Mouse (Mus musculus) midbrain, embryonic 15.5 days (tissue): Measurements from ENCODE around the gene Map7d1. TPM values are rescaled to one million over a fixed set of nuclear protein-coding genes. Genes with fewer than 3 reads are reported as not detected.

Experiments used
- ATAC-seq: fragments of 200-750 bp; cut with Nextera tagmentation; replicated peaks from 2 replicates; pipeline ENCODE4 v1.8.0; 2017; ENCODE audit warnings: moderate TSS enrichment
- H3K27ac ChIP-seq: fragments of 300-500 bp; sonication (generic); 2 replicates; pipeline ENCODE4 v1.5.1; 2015; ENCODE audit warnings: mild to moderate bottlenecking, inconsistent platforms
- H3K27me3 ChIP-seq: fragments of 300-500 bp; sonication (generic); replicated peaks from 2 replicates; pipeline ENCODE4 v1.6.1; 2015; ENCODE audit warnings: inconsistent platforms
- H3K36me3 ChIP-seq: fragments of 300-500 bp; sonication (generic); replicated peaks from 2 replicates; pipeline ENCODE4 v1.6.1; 2015; ENCODE audit warnings: inconsistent platforms
- H3K4me1 ChIP-seq: fragments of 300-500 bp; sonication (generic); 2 replicates; pipeline ENCODE4 v1.6.1; 2015; ENCODE audit warnings: inconsistent platforms
- H3K4me2 ChIP-seq: fragments of 300-500 bp; sonication (generic); 2 replicates; pipeline ENCODE4 v1.6.1; 2015; ENCODE audit warnings: inconsistent platforms, mild to moderate bottlenecking, moderate library complexity
- H3K4me3 ChIP-seq: fragments of 300-500 bp; sonication (generic); 2 replicates; pipeline ENCODE4 v1.5.1; 2015; ENCODE audit warnings: mild to moderate bottlenecking, inconsistent platforms
- H3K9ac ChIP-seq: fragments of 300-500 bp; sonication (generic); 2 replicates; pipeline ENCODE4 v1.6.1; 2015; ENCODE audit warnings: mild to moderate bottlenecking, inconsistent platforms
- H3K9me3 ChIP-seq: fragments of 300-500 bp; sonication (generic); 2 replicates; pipeline ENCODE4 v1.6.1; 2016; ENCODE audit warnings: inconsistent platforms
- WGBS: fragments of 180-500 bp; shearing (Covaris S2); methylation state at CpG from one replicate; pipeline ENCODE4 v1.1.7; 2015; ENCODE audit warnings: mixed read lengths; 5-methylcytosine and 5-hydroxymethylcytosine counted together
- polyA plus RNA-seq: library from polyadenylated mRNA; unstranded; fragments of >200 nt; fragmentation: Nextera tagmentation; extraction: Ambion mirVana; gene quantifications from 2 replicates; pipeline ENCODE4 v1.2.1, GENCODE M21; 2015

Map7d1 gene
- polyA plus RNA-seq, 1 experiment from 2014 or later = 85.4 TPM

GRCm38 (mm10) chr4:126287302-126287995, 31.3 kb upstream of the Map7d1 start:
- peaks cover 5% of the 10 kb centered on the region for H3K4me1 ChIP-seq
- no peak for ATAC-seq
- H3K27me3 ChIP-seq = peaks cover 50% of the 10 kb centered on the region
- H3K4me2 ChIP-seq = no peak overlapping the region
- H3K27ac ChIP-seq = no peak overlapping the region
- WGBS = 25% methylated on average over 11 of the region's 11 CpGs
- H3K9ac ChIP-seq = no peak overlapping the region
- H3K4me3 ChIP-seq = no peak overlapping the region
- H3K36me3 ChIP-seq = no peaks in the 10 kb centered on the region
- H3K9me3 ChIP-seq = no peaks in the 10 kb centered on the region

GRCm38 (mm10) chr4:126286492-126286891, 30.3 kb upstream of the Map7d1 start, which contains the start of gene Col8a2:
Gene Col8a2 (plus strand): TSS chr4:126286793.
- peaks cover 50% of the 10 kb centered on the region for H3K27me3 ChIP-seq
- H3K9ac ChIP-seq = no peak within 1 kb of the TSS
- no peaks in the 10 kb centered on the region for H3K9me3 ChIP-seq
- peaks cover 5% of the 10 kb centered on the region for H3K4me1 ChIP-seq
- ATAC-seq = no peak
- peak within 1 kb of the TSS; percentile 44 for H3K4me2 ChIP-seq
- H3K36me3 ChIP-seq = no peaks in the 10 kb centered on the region
- H3K27ac ChIP-seq = no peak within 1 kb of the TSS
- WGBS = 3% methylated on average over 40 of the region's 42 CpGs
- H3K4me3 ChIP-seq = peak within 1 kb of the TSS; percentile 23

- Histone ChIP-seq H3K27ac (no peak overlapping the region), H3K27me3 (peaks cover 38% of the 10 kb centered on the region), H3K4me1 (peaks cover 5% of the 10 kb centered on the region), H3K4me3 (no peak overlapping the region), H3K9me3 (no peaks in the 10 kb centered on the region), H3K9ac (no peak overlapping the region), H3K4me2 (no peak overlapping the region), H3K36me3 (no peaks in the 10 kb centered on the region)
- 87% methylated on average over 8 of the region's 8 CpGs for WGBS
- no peak for ATAC-seq
Observed at GRCm38 (mm10) chr4:126283582-126283981, 27.4 kb upstream of the Map7d1 start.

- peaks cover 8% of the 10 kb centered on the region for H3K4me1 ChIP-seq
- no peak overlapping the region for H3K4me2 ChIP-seq
- H3K4me3 ChIP-seq = no peak overlapping the region
- ATAC-seq = no peak
- no peaks in the 10 kb centered on the region for H3K9me3 ChIP-seq
- H3K27ac ChIP-seq = no peak overlapping the region
- H3K27me3 ChIP-seq = peaks cover 20% of the 10 kb centered on the region
- no peaks in the 10 kb centered on the region; the same call in 1 of the 2 replicates for H3K36me3 ChIP-seq
- H3K9ac ChIP-seq = no peak overlapping the region
- WGBS = 68% methylated on average over 9 of the region's 9 CpGs
Observed at GRCm38 (mm10) chr4:126281706-126282105, 25.6 kb upstream of the Map7d1 start.

- no peak for ATAC-seq
- no peak overlapping the region for H3K4me3 ChIP-seq
- H3K27me3 ChIP-seq = peaks cover 1% of the 10 kb centered on the region; the same call in 1 of the 2 replicates
- H3K9me3 ChIP-seq = no peaks in the 10 kb centered on the region
- peaks cover 3% of the 10 kb centered on the region; the same call in 1 of the 2 replicates for H3K36me3 ChIP-seq
- no peak overlapping the region for H3K27ac ChIP-seq
- no peak overlapping the region for H3K4me2 ChIP-seq
- 63% methylated on average over 9 of the region's 9 CpGs for WGBS
- H3K9ac ChIP-seq = no peak overlapping the region
- H3K4me1 ChIP-seq = peaks cover 3% of the 10 kb centered on the region; the same call in 1 of the 2 replicates
Observed at GRCm38 (mm10) chr4:126278961-126279360, 22.8 kb upstream of the Map7d1 start.

GRCm38 (mm10) chr4:126278565-126278915, 22.4 kb upstream of the Map7d1 start:
- H3K4me2 ChIP-seq = no peak overlapping the region
- no peaks in the 10 kb centered on the region for H3K27me3 ChIP-seq
- H3K9me3 ChIP-seq = no peaks in the 10 kb centered on the region
- H3K36me3 ChIP-seq = peaks cover 7% of the 10 kb centered on the region; the same call in 1 of the 2 replicates
- no peak for ATAC-seq
- WGBS = 38% methylated on average over 9 of the region's 9 CpGs
- H3K4me3 ChIP-seq = no peak overlapping the region
- H3K4me1 ChIP-seq = peaks cover 3% of the 10 kb centered on the region; the same call in 1 of the 2 replicates
- no peak overlapping the region for H3K9ac ChIP-seq
- H3K27ac ChIP-seq = no peak overlapping the region

DNA sequence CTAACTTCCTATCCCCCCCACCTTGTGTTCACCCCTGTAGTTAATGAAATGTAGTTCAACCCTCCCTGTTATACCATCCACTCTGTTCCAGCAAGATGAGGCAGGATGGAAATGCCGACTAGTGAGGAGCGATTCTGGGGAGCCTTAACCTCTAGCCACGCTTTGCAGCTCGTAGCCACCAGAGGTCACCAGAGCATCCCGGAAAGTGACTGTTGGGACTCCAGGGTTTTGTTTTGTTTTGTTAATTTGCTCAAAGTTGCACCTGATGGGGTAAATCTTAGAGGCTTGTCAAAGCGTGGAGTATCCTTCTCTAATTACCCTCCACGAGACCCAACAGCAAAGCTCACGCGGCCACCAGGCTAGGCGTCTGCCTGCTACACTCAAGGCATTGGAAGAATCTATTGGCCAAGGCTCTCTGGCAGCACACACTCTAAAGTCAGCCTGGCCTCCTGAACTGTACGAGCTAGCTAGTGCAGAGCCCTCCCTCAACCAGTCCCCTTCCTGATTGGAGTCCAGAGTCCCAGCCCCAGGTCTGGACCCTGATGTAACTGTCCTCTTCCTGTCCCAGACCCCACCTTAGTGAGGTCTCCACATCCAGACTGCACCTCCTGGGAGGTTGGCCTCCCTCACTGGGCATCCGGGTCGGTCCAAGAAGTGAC, 21.9 kb upstream of the Map7d1 start:
- H3K27ac ChIP-seq = no peak overlapping the region
- no peak overlapping the region for H3K9ac ChIP-seq
- H3K9me3 ChIP-seq = no peaks in the 10 kb centered on the region
- peak overlapping the region; percentile 11; the same call in 1 of the 2 replicates for H3K4me2 ChIP-seq
- 7% methylated on average over 13 of the region's 13 CpGs for WGBS
- no peaks in the 10 kb centered on the region for H3K27me3 ChIP-seq
- ATAC-seq = peak; percentile 65
- no peak overlapping the region for H3K4me3 ChIP-seq
- peaks cover 11% of the 10 kb centered on the region; the same call in 1 of the 2 replicates for H3K36me3 ChIP-seq
- peaks cover 3% of the 10 kb centered on the region; the same call in 1 of the 2 replicates for H3K4me1 ChIP-seq

GRCm38 (mm10) chr4:126275681-126276131, 19.6 kb upstream of the Map7d1 start:
- Histone ChIP-seq H3K4me1 (peaks cover 3% of the 10 kb centered on the region; the same call in 1 of the 2 replicates), H3K9ac (no peak overlapping the region), H3K4me3 (no peak overlapping the region), H3K36me3 (peaks cover 13% of the 10 kb centered on the region; the same call in 1 of the 2 replicates), H3K9me3 (no peaks in the 10 kb centered on the region), H3K27me3 (no peaks in the 10 kb centered on the region), H3K4me2 (no peak overlapping the region), H3K27ac (no peak overlapping the region)
- 90% methylated on average over 13 of the region's 13 CpGs for WGBS
- ATAC-seq = no peak

GRCm38 (mm10) chr4:126275081-126275480, 18.9 kb upstream of the Map7d1 start:
- no peak overlapping the region for H3K27ac ChIP-seq
- H3K9me3 ChIP-seq = no peaks in the 10 kb centered on the region
- H3K4me1 ChIP-seq = peaks cover 3% of the 10 kb centered on the region; the same call in 1 of the 2 replicates
- WGBS = 88% methylated on average over 4 of the region's 4 CpGs
- H3K9ac ChIP-seq = no peak overlapping the region
- no peaks in the 10 kb centered on the region for H3K27me3 ChIP-seq
- no peak for ATAC-seq
- no peak overlapping the region for H3K4me2 ChIP-seq
- H3K4me3 ChIP-seq = no peak overlapping the region
- H3K36me3 ChIP-seq = peaks cover 13% of the 10 kb centered on the region; the same call in 1 of the 2 replicates

GRCm38 (mm10) chr4:126273753-126274152, 17.6 kb upstream of the Map7d1 start:
- Histone ChIP-seq H3K9me3 (no peaks in the 10 kb centered on the region), H3K4me3 (no peak overlapping the region), H3K27ac (no peak overlapping the region), H3K4me1 (peaks cover 3% of the 10 kb centered on the region; the same call in 1 of the 2 replicates), H3K4me2 (no peak overlapping the region), H3K27me3 (no peaks in the 10 kb centered on the region), H3K9ac (no peak overlapping the region), H3K36me3 (peaks cover 13% of the 10 kb centered on the region; the same call in 1 of the 2 replicates)
- no peak for ATAC-seq
- WGBS = 74% methylated on average over 13 of the region's 13 CpGs

DNA sequence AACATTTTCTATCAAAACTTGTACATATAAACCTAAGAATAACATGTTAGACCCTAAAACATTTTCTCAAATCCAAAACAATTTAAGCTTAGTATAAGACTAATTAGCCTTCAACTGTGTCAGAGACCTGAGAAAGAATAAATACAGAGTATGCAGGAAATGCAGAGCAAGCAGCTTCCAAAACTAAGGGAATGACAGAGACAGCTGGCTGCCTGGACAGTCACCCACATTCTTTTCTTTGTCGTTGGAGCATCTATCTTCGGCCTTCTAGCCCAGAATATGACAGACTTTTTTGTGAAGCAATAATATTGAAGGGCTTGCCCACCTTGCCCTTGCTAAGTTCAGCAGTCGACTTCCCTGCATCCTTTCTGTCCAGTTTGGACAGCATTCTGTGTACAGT, 13.1 kb upstream of the Map7d1 start:
- Histone ChIP-seq H3K9ac (no peak overlapping the region), H3K27me3 (no peaks in the 10 kb centered on the region), H3K36me3 (peaks cover 13% of the 10 kb centered on the region; the same call in 1 of the 2 replicates), H3K4me1 (0 out of 2 replicates have a peak, but pooled peaks cover 3% of the 10 kb centered on the region), H3K27ac (no peak overlapping the region), H3K9me3 (no peaks in the 10 kb centered on the region), H3K4me2 (no peak overlapping the region), H3K4me3 (no peak overlapping the region)
- 76% methylated on average over 3 of the region's 3 CpGs for WGBS
- ATAC-seq = no peak

DNA sequence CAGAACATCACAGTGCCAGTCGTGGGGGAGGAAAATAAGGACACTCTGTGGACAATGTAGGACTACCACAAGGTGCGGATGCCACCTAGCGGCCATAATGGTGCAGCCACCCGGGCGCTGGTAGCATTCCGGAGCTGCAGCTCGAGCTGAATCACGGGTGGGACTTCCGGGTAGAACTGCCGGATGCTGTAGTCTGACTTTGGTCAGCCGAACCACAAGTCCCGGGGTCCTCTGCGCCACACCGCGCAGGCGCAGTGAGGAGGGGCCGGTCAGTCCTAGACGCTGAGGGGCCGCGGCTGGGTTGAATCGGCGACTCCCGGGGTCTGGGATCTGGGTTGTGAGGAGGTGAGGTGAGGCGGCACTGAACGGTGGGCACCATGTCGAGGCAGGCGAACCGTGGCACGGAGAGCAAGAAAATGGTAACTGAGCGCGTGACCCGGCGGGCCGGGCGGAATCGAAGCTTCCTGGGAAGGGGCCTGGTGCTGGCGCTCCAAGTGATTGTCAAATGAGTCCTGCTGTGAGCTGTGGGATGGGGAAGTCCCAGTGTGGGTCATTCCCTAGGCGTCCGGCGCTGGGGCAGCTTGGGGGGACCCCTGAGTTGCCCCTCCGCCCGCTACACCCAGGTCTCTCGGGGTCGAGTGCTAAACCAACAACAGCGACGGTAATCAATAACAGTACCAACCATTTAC, 6.1 kb upstream of the Map7d1 start, which contains the start of gene Trappc3:
Gene Trappc3 (plus strand): TSS at position 207 of the 689 bp plus-strand sequence.
- H3K9me3 ChIP-seq = no peaks in the 10 kb centered on the region
- H3K36me3 ChIP-seq = no peaks in the 10 kb centered on the region
- peaks cover 29% of the 10 kb centered on the region for H3K4me1 ChIP-seq
- peak within 1 kb of the TSS; percentile 73 for H3K4me3 ChIP-seq
- H3K27me3 ChIP-seq = no peaks in the 10 kb centered on the region
- WGBS = under 1% methylated on average over 46 of the region's 46 CpGs
- H3K9ac ChIP-seq = peak within 1 kb of the TSS; percentile 81
- peak within 1 kb of the TSS; percentile 26; the same call in 1 of the 2 replicates for H3K27ac ChIP-seq
- peak within 1 kb of the TSS; percentile 75 for H3K4me2 ChIP-seq
- peak; percentile 95 for ATAC-seq
